Mouse (Mus musculus): ENCODE data around the gene Bmpr2.

DNA sequence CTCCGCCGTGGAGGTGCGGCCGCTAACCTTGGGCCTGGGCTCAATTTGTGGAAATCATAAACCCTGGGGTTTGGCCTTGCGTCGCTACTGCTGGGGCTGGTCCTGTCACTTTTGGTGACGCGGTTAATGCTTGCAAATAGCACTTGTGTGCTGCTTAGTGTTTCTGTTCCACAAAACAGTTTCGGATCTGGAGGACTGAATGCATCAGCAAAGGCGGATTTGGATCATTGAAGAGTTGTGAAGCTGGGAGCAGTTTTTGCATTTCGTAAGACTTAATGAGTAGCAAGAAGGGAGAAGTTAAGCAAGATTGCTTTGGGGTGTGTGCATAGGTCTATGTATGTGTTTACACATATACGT, 150.6 kb downstream of the Bmpr2 start:
- TF ChIP-seq CTCF (IDR thresholded peaks at IDR 0.05; ENCODE audit: low read depth, low read length): no peak
- no peak for TF ChIP-seq TAL1 (conservative IDR thresholded peaks at IDR 0.05; ENCODE audit: low read depth, low read length)
- TF ChIP-seq GATA1 (IDR thresholded peaks at IDR 0.05; ENCODE audit: borderline replicate concordance, low read length): no peak

Data from G1E (cell line).